Mouse (Mus musculus) frontal cortex, postnatal 25 days (tissue): ENCODE data around the gene Accs.
A peak's percentile ranks its signal among the peaks of the same experiment; 100 is the strongest.

Experiments used
- DNase-seq, 2 experiments: peaks; one replicate each; pipeline ENCODE4 v3.0.0; 2022; ENCODE audit warnings: low spot score in 2 of 2

Accs gene

DNA sequence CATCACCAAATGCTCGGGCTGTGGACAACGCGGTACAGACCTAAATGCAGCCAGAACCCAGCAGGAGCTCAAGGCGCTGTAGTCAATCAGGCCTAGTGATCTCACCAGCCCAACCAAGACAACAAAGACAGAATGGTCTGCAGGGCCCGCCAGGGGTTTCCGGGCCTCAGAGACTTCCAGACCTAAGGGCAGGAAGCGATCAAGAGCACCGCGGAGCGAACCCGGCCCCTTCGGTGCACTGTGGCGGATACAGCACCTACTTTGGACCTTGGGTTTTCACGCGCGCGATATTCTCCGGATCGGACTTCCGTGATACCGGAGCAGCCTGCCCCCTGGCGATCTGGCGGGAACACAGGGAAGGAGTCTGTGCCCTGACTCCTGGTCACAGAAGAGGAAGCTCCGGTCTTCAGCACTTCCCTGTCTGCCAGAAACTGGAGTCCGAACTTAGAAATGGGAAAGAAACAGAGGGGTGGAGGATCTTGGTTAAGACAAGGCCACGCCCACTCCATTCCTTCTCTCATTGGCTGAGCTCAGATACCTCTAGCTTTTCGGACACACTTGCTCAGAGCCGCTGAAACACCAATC, at the start of gene Accs:
TSS of gene Accs (minus strand) at position 439 of the 585 bp plus-strand sequence.
- DNase-seq, result peak; percentile 20 to 38

DNA sequence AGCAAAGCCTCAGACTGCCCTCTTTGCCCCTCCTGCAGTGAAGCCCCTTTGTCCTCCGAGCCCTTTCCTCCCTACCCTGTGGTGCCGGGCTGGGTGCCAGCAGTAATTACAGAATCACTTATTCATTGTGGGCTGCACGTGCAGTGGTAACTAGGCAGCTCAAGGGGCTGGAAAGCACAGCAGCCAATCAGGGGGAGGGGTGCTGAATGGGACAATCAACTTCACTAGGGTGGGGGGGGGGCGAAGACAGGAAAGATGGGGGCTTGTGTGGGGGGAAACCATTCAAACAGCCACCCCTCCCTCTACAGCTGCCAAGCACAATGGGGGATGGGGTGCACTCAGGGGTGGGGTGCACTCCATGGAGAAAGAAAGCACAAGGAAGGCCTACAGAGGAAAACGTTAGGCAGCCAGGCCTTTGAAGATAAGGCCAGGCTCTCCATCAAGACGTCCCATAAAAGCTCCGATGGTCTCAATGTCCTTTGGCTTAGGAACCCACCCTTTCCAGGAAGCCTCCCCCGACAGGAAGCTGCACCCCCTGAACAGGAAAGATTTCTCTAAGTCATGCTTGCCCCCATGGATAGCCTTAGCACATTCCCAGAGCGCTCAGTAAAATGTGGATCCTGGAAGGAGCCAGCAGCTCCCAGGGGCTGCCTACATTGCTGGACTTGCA, 42.0 kb upstream of the Accs start:
- peak; percentile 45 to 57 for DNase-seq

DNA sequence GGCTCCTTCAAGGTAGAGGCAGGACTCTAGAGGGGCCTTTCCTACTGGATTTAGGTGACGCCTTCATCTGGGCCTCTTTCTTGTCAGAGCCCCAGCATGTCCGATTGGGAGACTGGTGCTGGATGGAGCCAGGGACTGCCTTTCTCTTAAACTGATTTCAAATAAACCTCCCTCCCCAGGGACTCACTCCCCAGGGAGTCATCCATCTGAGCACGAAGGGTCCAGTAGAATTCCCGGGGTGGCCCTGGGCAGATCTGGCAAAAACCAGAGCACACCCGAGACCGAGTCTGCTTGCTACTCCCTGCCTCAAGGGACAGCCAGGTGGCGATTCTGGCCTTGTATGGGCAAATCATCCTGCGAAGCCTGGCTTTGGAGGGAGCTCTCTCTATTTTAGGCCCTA, 40.4 kb upstream of the Accs start:
- DNase-seq, result no peak

DNA sequence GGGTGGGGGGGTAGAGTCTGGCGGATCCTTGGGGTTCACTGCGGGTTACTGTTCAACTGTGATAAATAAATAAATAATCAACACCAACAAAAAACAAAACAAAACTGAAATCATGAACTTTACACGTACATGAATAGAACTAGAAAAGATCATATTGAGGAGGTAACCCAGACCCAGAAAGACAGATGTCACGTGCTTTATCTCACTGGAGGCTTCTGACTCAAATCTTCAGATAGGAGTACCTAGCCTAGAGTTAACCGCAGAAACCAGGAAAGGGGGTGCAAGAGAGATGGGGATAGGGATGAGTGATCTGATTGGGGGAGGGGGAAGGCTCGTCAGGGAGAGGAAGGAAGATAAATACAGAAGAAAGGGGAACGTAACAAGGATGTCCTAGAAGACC, 39.3 kb upstream of the Accs start:
- no peak for DNase-seq

DNA sequence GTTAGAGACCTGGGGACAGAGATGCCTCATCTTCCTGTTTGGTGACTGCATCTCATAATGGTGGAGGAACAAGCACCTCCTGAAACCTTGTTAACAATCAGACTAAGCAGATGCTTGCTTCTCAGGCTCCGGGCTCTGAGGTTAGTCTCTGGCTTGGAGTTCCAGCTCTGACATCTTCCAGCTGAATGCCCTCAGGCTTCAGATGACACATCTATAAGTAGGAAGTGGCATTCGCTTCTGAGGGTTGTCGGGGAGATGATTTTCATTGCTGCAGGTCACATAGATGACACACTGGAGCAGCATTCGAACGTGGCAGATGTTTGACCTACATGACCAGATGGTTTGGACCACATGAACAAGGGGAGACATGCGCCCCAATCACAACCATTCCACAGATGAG, 38.6 kb upstream of the Accs start:
- DNase-seq, result no peak

DNA sequence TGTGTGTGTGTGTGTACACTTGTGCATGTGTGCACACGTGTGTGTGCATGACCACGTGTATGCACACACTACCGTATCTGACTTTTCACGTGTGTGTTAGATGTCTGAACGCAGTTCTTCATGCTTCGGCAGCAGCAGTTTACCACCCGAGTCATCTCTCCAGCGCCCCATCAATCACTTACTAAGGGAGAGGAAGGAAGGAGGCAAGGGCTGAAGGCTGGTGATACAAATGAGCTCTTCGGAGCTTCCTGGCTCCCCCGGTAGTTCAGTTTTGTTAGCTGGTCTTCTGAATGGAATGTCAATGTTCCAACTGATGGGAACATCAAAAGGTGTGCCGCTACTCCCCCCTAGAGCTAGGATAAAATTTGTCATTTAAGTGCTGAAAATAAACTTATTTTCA, 37.5 kb upstream of the Accs start:
- DNase-seq, result no peak

DNA sequence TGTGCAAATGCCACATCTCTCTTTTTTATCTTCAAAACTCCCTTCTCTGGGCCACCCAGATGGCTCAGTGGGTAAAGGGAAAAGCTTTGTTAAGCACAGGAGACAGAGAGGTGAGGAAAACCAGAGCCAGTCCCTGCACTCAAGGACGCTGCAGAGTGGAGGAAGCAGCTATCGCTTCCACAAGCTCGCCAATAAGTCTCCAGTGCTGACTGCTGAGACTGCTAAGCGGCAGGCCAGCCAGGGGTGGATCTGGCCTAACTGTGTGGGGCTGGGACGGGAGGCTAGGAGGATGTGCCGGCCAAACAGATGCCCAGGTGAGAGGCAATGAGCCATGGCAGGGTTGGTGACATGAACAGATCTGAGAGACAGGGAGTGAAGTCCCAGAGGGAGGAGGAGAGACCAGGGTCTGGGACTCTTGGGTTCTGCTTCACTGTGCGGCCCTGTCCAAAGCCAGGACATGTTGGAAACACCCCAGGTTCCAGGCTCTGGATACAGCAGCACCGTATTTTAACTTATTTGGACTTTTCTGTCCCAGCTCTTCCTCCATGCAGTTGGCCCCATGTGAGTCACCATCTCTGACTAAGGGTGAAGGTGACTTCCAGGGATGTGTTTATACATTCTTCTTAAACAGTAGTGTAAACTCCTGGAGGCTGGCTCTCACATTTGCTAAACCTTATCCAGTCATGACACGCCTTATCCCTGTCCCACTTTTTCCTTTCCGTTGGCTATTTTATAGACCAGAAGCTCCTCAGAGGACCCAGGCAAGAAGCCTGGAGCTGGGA, 36.5 kb upstream of the Accs start:
- DNase-seq, result no peak

DNA sequence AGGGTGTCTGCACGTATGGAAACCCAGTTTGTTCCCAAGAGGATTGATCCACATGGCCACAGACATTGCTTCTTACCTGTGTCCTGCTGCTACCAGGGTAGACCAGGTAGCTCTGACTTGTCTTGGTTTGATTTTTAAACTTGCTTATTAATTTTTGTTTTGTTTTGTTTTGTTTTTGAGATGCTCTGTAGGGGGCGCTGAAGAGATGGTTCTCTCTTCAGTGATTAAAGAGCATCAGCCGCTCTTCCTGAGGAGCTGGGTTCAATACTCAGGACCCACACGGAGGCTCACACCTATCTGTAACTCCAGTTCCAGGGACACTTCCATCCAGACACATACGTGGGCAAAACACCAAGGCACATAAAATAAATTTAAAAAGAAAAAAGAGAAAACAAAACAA, 33.3 kb upstream of the Accs start:
- DNase-seq, result no peak

DNA sequence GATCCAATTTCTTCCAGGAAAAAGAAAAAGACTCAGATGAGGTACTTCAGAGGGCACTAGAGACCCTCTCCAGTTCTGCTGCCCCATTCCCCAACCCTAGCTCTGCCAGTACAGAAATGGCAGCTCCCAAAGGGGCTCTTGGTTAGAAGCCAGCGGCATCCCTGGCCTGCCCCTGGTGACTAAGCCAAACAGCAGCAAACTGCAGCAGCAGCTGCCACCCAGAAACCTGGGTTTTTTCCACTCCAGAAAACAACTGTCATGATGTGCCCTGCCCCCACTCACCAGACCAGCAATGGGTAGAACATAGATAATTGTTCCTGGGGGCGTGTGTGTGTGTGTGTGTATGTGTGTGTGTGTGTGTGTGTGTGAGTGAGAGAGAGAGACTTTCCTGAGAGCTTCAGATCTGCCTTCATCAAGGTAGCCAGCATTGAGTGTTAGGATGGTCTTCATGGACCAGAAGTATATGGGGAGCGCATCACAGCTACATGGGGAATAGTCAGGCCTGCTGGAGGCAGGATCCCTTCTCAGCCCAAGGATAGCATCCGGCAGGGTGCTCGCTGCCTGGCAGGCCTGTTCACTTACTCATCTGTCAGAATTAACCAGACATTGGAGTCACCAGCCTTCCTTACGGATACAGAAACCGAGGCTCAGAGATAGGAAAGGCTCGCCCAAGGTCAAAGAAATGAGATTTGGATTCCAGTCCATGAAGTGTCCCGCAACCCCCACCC, 32.1 kb upstream of the Accs start:
- no peak for DNase-seq

DNA sequence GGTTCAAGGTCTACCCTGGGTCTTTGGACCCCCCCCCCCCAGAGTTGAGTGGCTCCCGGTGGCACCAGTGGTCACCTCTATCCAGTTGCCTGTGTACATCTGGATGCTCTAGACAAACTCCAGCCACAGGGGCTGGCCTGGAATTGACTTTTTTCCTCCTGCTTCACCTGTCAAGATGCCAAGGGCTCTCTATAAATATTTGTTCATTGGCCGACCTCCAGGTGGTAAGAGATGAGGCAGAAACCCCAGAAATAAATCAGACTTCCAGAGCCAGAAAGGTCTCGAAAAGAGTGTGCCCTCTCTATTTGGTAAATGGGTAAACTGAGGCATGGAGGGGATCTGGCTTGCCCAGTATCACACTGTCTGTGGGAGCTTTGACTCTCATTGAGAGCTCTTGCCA, 31.2 kb upstream of the Accs start:
- DNase-seq, result no peak

DNA sequence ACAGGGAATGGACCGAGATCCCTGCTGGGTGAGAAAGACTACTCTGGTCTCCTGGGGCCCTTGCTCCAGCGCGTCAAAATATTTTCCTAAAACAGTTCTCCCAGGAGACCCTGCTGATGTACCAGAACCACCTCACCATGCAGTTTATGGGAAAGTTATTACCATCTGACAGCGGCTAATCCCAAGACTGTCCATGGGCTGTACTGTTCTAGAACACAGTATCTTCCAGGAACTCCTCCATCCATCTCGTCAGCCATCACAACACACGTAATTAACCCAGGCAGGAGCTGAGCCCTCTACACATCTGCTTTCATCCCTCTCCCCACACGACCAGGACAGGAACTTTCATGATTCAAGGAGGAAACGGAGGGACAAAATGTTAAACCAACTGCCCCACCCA, 30.7 kb upstream of the Accs start:
- DNase-seq, result no peak

DNA sequence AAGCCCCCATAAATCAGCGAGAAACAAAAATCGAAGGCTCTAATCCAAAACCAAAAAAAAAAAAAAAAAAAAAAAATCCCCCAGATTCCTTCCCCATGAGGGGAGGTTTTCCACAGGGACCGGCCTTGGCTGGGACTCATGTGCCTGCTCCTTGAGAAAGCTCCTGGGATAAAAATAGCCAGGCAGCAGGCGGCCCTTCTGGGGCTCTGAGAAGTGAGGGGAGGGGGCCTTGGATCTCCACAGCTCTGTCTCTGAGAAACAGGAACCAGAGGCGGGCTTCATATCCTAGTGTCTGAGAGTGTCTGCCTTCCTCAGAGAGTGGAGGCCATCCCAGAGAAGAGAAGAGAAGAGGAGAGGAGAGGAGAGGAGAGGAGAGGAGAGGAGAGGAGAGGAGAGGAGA, 27.3 kb upstream of the Accs start:
- no peak for DNase-seq

DNA sequence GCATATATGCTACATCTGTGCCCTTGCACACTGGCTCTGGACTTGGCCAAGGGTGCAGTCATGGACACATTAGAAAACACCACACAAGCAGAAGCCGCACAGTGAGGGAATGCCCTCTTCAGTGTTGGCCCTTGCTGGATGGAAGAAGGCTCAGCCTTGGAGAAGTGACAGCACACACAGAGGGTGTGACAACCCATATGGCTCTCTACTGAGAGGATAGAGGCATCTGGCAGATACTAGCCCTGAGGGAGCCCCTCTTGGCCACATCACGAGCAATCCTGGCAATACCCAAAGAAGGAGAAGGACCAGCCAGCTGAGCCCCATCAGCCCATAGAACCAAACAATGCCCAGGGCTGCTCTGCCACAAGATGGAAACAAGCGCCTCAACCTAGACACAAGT, 24.9 kb upstream of the Accs start:
- no peak for DNase-seq

DNA sequence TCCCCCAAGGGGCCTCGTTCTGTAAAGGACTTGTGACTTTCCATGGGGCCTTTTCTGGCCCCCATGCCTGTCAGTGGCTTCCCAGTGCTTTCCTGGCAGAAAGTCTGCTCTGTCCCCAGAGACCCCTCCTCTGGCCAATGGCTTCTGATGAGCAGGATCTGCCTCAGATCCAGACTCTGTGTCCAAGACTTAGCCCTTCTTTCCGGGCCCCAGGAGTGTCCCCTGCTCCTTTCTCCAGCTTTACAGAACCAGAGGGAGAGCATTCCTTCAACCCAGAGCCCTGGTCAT, 24.4 kb upstream of the Accs start:
- DNase-seq, result no peak

DNA sequence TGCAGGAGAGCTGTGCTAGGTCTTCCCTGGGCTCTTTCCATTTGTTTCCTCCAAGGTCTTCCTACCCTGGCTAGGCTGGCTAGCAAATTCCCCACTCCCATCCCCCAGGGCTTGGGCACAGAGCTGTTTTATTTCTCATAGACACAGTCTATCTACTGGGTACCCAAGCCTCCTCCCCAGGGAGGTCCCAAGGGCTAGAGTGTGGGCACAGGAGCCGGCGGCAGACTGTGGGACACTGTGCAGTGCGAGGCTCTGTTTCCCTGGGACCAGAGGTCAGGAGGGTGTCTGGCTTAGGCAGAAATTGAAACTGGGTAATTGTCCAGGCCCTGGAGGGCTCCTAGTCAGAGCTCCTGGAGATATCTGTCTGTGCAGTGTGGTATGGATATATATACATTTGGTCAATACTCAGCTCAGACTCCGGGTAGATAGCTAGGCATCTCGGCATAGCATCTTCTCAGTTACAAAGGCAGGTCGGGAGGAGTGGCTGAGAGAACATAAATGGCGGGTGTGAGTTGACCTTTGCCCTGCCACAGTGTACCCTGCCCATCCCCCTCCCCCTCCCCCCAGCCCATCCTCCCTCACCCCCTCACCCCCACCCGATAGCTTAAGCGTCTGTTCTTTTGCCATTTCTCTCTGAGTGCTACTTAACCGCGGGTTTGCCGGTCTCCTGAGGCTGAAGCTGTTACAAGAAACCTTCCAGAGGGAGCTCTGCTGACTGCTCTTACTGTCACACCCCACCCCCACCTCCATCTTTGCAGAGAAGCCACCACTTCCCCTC, 23.9 kb upstream of the Accs start:
- no peak for DNase-seq

DNA sequence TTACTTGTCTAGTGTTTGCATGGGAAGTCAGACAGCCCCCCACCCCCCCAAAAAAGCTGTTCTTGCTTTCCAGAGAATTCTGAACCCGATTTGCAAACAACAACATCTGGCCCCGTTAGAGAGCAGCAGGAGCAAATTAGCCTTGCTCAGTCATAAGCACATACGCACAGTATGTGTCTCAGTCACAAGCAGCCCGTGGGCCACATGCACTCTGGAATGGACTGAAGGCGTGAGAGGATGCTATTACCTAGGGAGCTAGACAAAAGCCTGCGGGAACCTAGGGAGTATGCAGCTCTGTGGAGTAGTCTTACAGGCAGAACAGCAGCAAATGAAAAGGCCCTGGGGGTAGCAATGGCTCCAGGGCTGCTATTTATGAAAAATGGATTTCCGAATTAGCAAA, 22.5 kb upstream of the Accs start:
- no peak for DNase-seq

DNA sequence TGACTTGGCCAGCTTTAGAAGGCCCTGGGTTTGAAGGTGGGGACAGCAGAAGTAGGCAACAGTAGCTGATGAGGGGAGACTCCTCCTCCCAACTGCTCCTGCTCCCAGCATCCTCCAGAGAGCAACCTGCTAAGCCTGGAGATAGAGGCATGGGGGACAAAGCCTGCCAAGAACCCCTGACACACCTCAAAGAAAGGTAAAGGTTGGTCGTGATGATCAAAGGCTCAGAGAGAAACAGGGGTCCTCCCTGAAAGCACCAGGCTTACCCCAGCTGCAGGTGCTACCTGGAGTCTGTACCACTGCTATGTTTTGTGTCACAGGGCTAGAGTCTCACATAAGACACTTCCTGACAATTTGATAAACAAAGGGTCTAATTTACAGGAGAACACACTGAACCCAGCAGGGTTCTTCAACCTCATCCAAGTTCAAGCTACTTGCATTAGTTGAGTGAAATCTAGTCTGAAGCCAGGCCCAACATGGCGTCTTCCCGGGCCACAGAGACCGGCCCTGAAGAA, 21.7 kb upstream of the Accs start:
- DNase-seq, result no peak

DNA sequence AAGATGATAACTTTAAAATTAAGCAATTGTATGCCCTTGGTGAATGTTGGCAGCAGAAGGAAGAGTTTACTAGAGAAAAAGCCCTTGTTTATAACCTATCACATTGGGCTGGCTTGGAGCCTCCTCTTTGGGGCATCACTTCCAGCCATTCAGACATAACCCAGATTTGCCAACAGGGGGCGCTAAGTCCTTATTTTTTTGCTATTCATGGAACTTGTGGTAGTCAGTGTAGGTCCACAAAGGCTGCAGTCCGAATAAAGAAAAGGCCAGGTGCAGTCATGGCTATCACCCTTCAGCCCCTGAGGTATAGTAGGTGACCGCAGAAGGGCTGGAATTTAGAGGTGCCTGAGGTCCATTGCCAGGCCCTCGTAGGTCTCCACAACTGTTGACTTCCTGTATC, 21.1 kb upstream of the Accs start:
- DNase-seq, result peak; percentile 61 to 73

DNA sequence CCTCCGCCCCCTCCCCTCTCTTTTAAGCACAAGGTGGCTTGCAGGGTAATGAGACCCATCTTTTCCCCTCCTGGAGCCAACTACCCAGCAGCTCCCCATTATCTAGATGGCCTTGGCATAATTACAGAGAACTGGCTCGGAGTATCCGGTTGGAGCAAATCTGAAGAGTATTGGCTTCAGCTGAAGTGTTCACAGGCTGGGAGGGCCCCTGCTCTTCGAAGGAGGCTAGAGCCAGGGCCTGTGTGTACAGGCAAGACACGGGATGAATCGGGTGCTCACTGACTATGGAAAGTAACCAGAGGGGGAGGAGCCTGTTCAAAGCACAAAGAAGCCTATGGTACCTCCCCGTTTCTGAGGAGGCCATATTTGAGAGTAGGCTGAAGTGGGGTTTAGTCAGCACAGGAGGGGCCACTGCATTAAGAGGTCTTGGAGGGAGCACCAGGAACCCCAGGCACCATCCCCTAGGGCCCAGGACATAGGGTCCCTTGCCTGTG, 19.4 kb upstream of the Accs start, which contains the start of gene Accsl:
TSS of gene Accsl (minus strand) at position 51 of the 494 bp plus-strand sequence.
- DNase-seq, result no peak

DNA sequence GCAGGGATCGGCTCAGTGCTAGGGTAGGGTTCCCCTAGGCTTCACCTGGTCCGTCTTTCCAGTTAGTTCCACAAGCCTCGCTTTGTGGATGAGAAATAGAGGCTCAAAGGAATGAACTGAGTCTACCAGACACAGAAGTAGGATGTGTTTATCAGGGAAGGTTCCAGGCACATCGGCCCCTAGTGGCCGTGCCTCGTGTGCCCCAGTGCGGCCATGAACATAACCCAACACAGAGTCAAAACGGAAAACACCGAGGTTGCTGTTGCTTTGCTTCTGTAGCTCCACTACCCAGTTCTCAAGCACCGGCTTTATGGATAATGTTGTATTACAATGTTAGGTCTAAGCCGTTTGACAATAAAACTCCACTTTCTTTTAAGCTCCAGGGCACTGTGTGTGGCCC, 18.8 kb upstream of the Accs start:
- no peak for DNase-seq

DNA sequence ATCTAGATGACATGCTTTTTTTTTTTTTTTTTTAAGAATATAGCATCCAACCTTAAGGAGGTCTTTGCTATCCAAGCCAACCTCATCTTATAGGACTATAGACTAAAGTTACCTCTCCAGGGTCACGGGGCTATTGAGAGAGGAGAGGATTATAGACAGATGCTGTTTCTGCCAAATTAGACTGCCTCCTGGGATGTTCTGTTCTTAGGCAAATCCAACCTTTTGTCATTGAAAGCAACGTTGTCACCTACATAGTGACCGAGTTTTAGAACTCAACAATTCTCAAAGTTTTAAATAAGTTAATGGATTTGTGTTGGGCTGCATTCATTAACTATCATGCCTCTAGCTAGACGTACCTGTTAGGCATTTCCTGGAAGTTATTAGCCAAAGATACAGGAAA, 13.5 kb upstream of the Accs start:
- DNase-seq, result no peak

DNA sequence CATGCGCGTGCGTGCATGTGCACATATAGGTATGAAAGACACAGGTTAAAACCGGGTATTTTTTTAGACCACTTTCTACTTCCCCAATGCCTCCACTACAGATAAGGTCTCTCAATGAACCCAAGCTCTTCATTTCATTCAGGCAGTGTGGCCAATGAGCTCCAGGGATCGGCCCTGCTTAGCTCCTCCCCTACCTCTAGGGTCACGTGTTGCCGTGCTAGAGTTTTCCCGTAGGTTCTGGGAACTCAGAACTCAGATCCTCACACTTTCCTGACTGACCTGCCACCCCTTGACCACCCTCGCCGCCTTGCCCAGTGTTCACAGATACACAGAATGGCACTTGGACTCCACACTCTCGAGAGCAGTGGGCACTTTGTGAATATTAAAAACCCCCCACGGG, 9.1 kb upstream of the Accs start:
- no peak for DNase-seq
